ENCODE assay signal across 7 mouse cellular contexts in genomic region chr11:59162443-59163254, GRCm38 (mm10). TPM values are rescaled to one million over a fixed set of nuclear protein-coding genes. Genes with fewer than 3 reads are reported as not detected.
DNase-seq lines count a peak whose midpoint lies in the region; ATAC-seq lines count a peak whose summit lies in the region.

No protein-coding gene starts in this region.

- no peaks in the 10 kb centered on the region for H3K27me3 ChIP-seq in erythroblast, embryonic 14.5 days (ENCODE audit: control insufficient read depth)
- H3K27me3 ChIP-seq in limb, embryonic 10.5 days (ENCODE audit: low read depth, poor library complexity, severe bottlenecking) = no peaks in the 10 kb centered on the region
- no peaks in the 10 kb centered on the region for H3K27me3 ChIP-seq in stomach, embryonic 15.5 days (replicated peaks)

- H3K36me3 ChIP-seq in erythroblast, embryonic 14.5 days (ENCODE audit: control insufficient read depth) = peaks cover 51% of the 10 kb centered on the region
- H3K36me3 ChIP-seq in limb, embryonic 10.5 days = peaks cover 9% of the 10 kb centered on the region
- H3K36me3 ChIP-seq in stomach, embryonic 15.5 days = 0 out of 2 replicates have a peak, but pooled peaks cover 7% of the 10 kb centered on the region

- no peak for ATAC-seq in stomach, embryonic 15.5 days (ENCODE audit: insufficient read depth, low FRiP score, low read depth)

- peak overlapping the region; percentile 26; the same call in 1 of the 2 replicates for H3K9ac ChIP-seq in stomach, embryonic 15.5 days

- H3K27ac ChIP-seq in limb, embryonic 10.5 days = peak overlapping the region; percentile 94
- H3K27ac ChIP-seq in stomach, embryonic 15.5 days = peak overlapping the region; percentile 68

- DNase-seq in right cerebral cortex, postnatal 4 days = peak; percentile 24
- no peak for DNase-seq in right cerebral cortex, postnatal 14 days
- no peak for DNase-seq in limb, embryonic 10.5 days (ENCODE audit: low spot score)
- DNase-seq in spleen, postnatal 14 days (ENCODE audit: low spot score in 2 of 2) = no peak
- no peak for DNase-seq in left cerebral cortex, adult 8-10 months (ENCODE audit: low spot score in 2 of 2)

- peak overlapping the region; percentile 77 for H3K4me3 ChIP-seq in erythroblast, embryonic 14.5 days (replicated peaks)
- peak overlapping the region; percentile 69 for H3K4me3 ChIP-seq in limb, embryonic 10.5 days
- H3K4me3 ChIP-seq in stomach, embryonic 15.5 days (replicated peaks) = peak overlapping the region; percentile 84

- H3K9me3 ChIP-seq in erythroblast, embryonic 14.5 days (ENCODE audit: control insufficient read depth, low read length) = no peaks in the 10 kb centered on the region
- no peaks in the 10 kb centered on the region for H3K9me3 ChIP-seq in limb, embryonic 10.5 days (replicated peaks)
- H3K9me3 ChIP-seq in stomach, embryonic 15.5 days = no peaks in the 10 kb centered on the region

- H3K4me1 ChIP-seq in erythroblast, embryonic 14.5 days (ENCODE audit: control insufficient read depth) = peaks cover 75% of the 10 kb centered on the region
- peaks cover 16% of the 10 kb centered on the region; the same call in 1 of the 2 replicates for H3K4me1 ChIP-seq in limb, embryonic 10.5 days
- H3K4me1 ChIP-seq in stomach, embryonic 15.5 days = peaks cover 11% of the 10 kb centered on the region; the same call in 1 of the 2 replicates

- peak overlapping the region; percentile 65 for H3K4me2 ChIP-seq in stomach, embryonic 15.5 days

- WGBS in limb, embryonic 10.5 days = 61% methylated on average over 9 of the region's 9 CpGs
- WGBS in stomach, embryonic 15.5 days = 59% methylated on average over 9 of the region's 9 CpGs

RNA-seq across cellular contexts. Expression of gene Iba57, which starts 0.9 kb away (rescaled TPM):
- polyA plus RNA-seq in erythroblast, embryonic 14.5 days (2012) = 2.9 and 3.3 TPM in 2 replicates
- 3.3 and 4.5 TPM in 2 replicates for polyA plus RNA-seq in limb, embryonic 10.5 days (2016; fragmentation: Nextera tagmentation; extraction: Ambion mirVana)
- 6.2 and 7.7 TPM in 2 replicates for polyA plus RNA-seq in stomach, embryonic 15.5 days (2015; fragmentation: Nextera tagmentation; extraction: Ambion mirVana)
- 1 to 10 TPM; 6.4 to 7.9 (median 7.1) TPM for total RNA-seq in left cerebral cortex, adult 8-10 months (2022)

RNA-seq across cellular contexts. Expression of gene Gjc2, which starts 20.4 kb away (rescaled TPM):
- 0.03 TPM in 1 of 2 replicates, not detected in the other for polyA plus RNA-seq in erythroblast, embryonic 14.5 days (2012)
- polyA plus RNA-seq in limb, embryonic 10.5 days (2016; fragmentation: Nextera tagmentation; extraction: Ambion mirVana) = 0.23 TPM in 1 of 2 replicates, not detected in the other
- polyA plus RNA-seq in stomach, embryonic 15.5 days (2015; fragmentation: Nextera tagmentation; extraction: Ambion mirVana) = 1.2 and 1.7 TPM in 2 replicates
- total RNA-seq in left cerebral cortex, adult 8-10 months (2022) = 10 to 100 TPM; 13.7 to 17.5 (median 16.0) TPM

RNA-seq across cellular contexts. Expression of gene Obscn, which starts 26.4 kb away (rescaled TPM):
- polyA plus RNA-seq in erythroblast, embryonic 14.5 days (2012) = 0.01 and 0.03 TPM in 2 replicates
- polyA plus RNA-seq in limb, embryonic 10.5 days (2016; fragmentation: Nextera tagmentation; extraction: Ambion mirVana) = 0.11 and 0.13 TPM in 2 replicates
- 0.73 and 0.80 TPM in 2 replicates for polyA plus RNA-seq in stomach, embryonic 15.5 days (2015; fragmentation: Nextera tagmentation; extraction: Ambion mirVana)
- 1 to 10 TPM; 5.3 to 5.8 (median 5.7) TPM for total RNA-seq in left cerebral cortex, adult 8-10 months (2022)

RNA-seq across cellular contexts. Expression of gene Guk1, which starts 29.4 kb away (rescaled TPM):
- polyA plus RNA-seq in erythroblast, embryonic 14.5 days (2012) = 1.9 and 3.8 TPM in 2 replicates
- 145 and 155 TPM in 2 replicates for polyA plus RNA-seq in limb, embryonic 10.5 days (2016; fragmentation: Nextera tagmentation; extraction: Ambion mirVana)
- 115 and 121 TPM in 2 replicates for polyA plus RNA-seq in stomach, embryonic 15.5 days (2015; fragmentation: Nextera tagmentation; extraction: Ambion mirVana)
- 100 to 1,000 TPM; 137 to 150 (median 141) TPM for total RNA-seq in left cerebral cortex, adult 8-10 months (2022)

RNA-seq across cellular contexts. Expression of gene Mrpl55, which starts 39.6 kb away (rescaled TPM):
- 4.0 and 5.3 TPM in 2 replicates for polyA plus RNA-seq in erythroblast, embryonic 14.5 days (2012)
- polyA plus RNA-seq in limb, embryonic 10.5 days (2016; fragmentation: Nextera tagmentation; extraction: Ambion mirVana) = 123 and 131 TPM in 2 replicates
- polyA plus RNA-seq in stomach, embryonic 15.5 days (2015; fragmentation: Nextera tagmentation; extraction: Ambion mirVana) = 84.4 and 90.4 TPM in 2 replicates
- 10 to 100 TPM; 35.4 to 42.3 (median 39.2) TPM for total RNA-seq in left cerebral cortex, adult 8-10 months (2022)
